Mouse (Mus musculus) heart, embryonic 13.5 days (tissue): Measurements from ENCODE around the gene Cbx4. TPM values are rescaled to one million over a fixed set of nuclear protein-coding genes. Genes with fewer than 3 reads are reported as not detected.

Source experiments
- ATAC-seq: fragments of 200-750 bp; cut with Nextera tagmentation; 2 replicates; pipeline ENCODE4 v1.8.0; 2017; ENCODE audit warnings: moderate TSS enrichment; ENCODE audit not compliant: insufficient number of reproducible peaks, low FRiP score, low TSS enrichment; ENCODE audit errors: extremely low read depth
- H3K27ac ChIP-seq: fragments of 300-500 bp; sonication (generic); replicated peaks from 2 replicates; pipeline ENCODE4 v1.5.1; 2015; ENCODE audit warnings: moderate library complexity, mild to moderate bottlenecking, inconsistent platforms
- H3K27me3 ChIP-seq: fragments of 300-500 bp; sonication (generic); replicated peaks from 2 replicates; pipeline ENCODE4 v1.6.1; 2015; ENCODE audit warnings: mild to moderate bottlenecking, inconsistent platforms
- H3K36me3 ChIP-seq: fragments of 300-500 bp; sonication (generic); 2 replicates; pipeline ENCODE4 v1.6.1; 2015; ENCODE audit warnings: mild to moderate bottlenecking, inconsistent platforms
- H3K4me1 ChIP-seq: fragments of 300-500 bp; sonication (generic); 2 replicates; pipeline ENCODE4 v1.6.1; 2015; ENCODE audit warnings: inconsistent platforms
- H3K4me2 ChIP-seq: fragments of 300-500 bp; sonication (generic); 2 replicates; pipeline ENCODE4 v1.6.1; 2015; ENCODE audit warnings: inconsistent platforms, mild to moderate bottlenecking, moderate library complexity
- H3K4me3 ChIP-seq: fragments of 300-500 bp; sonication (generic); 2 replicates; pipeline ENCODE4 v1.5.1; 2015; ENCODE audit warnings: moderate library complexity, mild to moderate bottlenecking, inconsistent platforms
- H3K9ac ChIP-seq: fragments of 300-500 bp; sonication (generic); 2 replicates; pipeline ENCODE4 v1.6.1; 2015; ENCODE audit warnings: inconsistent platforms, mild to moderate bottlenecking, moderate library complexity
- H3K9me3 ChIP-seq: fragments of 300-500 bp; sonication (generic); 2 replicates; pipeline ENCODE4 v1.6.1; 2016; ENCODE audit warnings: inconsistent platforms
- WGBS: fragments of 180-500 bp; shearing (Covaris S2); methylation state at CpG from one replicate; pipeline ENCODE4 v1.1.7; 2015; ENCODE audit warnings: mixed read lengths; 5-methylcytosine and 5-hydroxymethylcytosine counted together
- polyA plus RNA-seq: library from polyadenylated mRNA; unstranded; fragments of >200 nt; fragmentation: Nextera tagmentation; extraction: Ambion mirVana; gene quantifications from 2 replicates; pipeline ENCODE4 v1.2.1, GENCODE M21; 2015

Gene Cbx4
- polyA plus RNA-seq, 1 experiment from 2014 or later = 8.0 TPM

GRCm38 (mm10) chr11:119036934-119037779, 48.9 kb downstream of the Cbx4 start:
- ATAC-seq = no peak
- Histone ChIP-seq H3K9ac (peak overlapping the region; percentile 81), H3K27me3 (peaks cover 76% of the 10 kb centered on the region), H3K4me1 (peaks cover 63% of the 10 kb centered on the region), H3K4me3 (peak overlapping the region; percentile 62), H3K9me3 (no peaks in the 10 kb centered on the region), H3K4me2 (peak overlapping the region; percentile 92), H3K36me3 (peaks cover 12% of the 10 kb centered on the region), H3K27ac (no peak overlapping the region)
- 2% methylated on average over 57 of the region's 57 CpGs for WGBS

- peaks cover 69% of the 10 kb centered on the region for H3K27me3 ChIP-seq
- peak overlapping the region; percentile 92 for H3K4me2 ChIP-seq
- ATAC-seq = no peak
- no peaks in the 10 kb centered on the region for H3K9me3 ChIP-seq
- no peak overlapping the region for H3K27ac ChIP-seq
- peaks cover 56% of the 10 kb centered on the region for H3K4me1 ChIP-seq
- H3K9ac ChIP-seq = no peak overlapping the region
- WGBS = 3% methylated on average over 15 of the region's 15 CpGs
- H3K36me3 ChIP-seq = peaks cover 12% of the 10 kb centered on the region
- peak overlapping the region; percentile 62 for H3K4me3 ChIP-seq
Observed at GRCm38 (mm10) chr11:119036447-119036846, 49.6 kb downstream of the Cbx4 start.

GRCm38 (mm10) chr11:119035686-119036165, 50.3 kb downstream of the Cbx4 start:
- H3K4me2 ChIP-seq = peak overlapping the region; percentile 17; the same call in 1 of the 2 replicates
- H3K4me3 ChIP-seq = 0 out of 2 replicates have a peak overlapping the region, but pooled peaks have one; percentile 35
- peaks cover 67% of the 10 kb centered on the region for H3K27me3 ChIP-seq
- no peak overlapping the region for H3K9ac ChIP-seq
- H3K4me1 ChIP-seq = peaks cover 54% of the 10 kb centered on the region
- ATAC-seq = no peak
- H3K9me3 ChIP-seq = no peaks in the 10 kb centered on the region
- H3K27ac ChIP-seq = no peak overlapping the region
- WGBS = 2% methylated on average over 21 of the region's 21 CpGs
- H3K36me3 ChIP-seq = peaks cover 16% of the 10 kb centered on the region

GRCm38 (mm10) chr11:119035094-119035685, 50.8 kb downstream of the Cbx4 start:
- peaks cover 53% of the 10 kb centered on the region for H3K4me1 ChIP-seq
- H3K4me2 ChIP-seq = peak overlapping the region; percentile 62; the same call in 1 of the 2 replicates
- H3K9me3 ChIP-seq = no peaks in the 10 kb centered on the region
- H3K36me3 ChIP-seq = peaks cover 21% of the 10 kb centered on the region
- no peak for ATAC-seq
- H3K9ac ChIP-seq = no peak overlapping the region
- no peak overlapping the region for H3K27ac ChIP-seq
- H3K4me3 ChIP-seq = peak overlapping the region; percentile 35
- 1% methylated on average over 21 of the region's 21 CpGs for WGBS
- peaks cover 67% of the 10 kb centered on the region for H3K27me3 ChIP-seq

GRCm38 (mm10) chr11:119034635-119035034, 51.4 kb downstream of the Cbx4 start:
- Histone ChIP-seq H3K4me2 (peak overlapping the region; percentile 62), H3K9me3 (no peaks in the 10 kb centered on the region), H3K27ac (no peak overlapping the region), H3K27me3 (peaks cover 67% of the 10 kb centered on the region), H3K36me3 (peaks cover 27% of the 10 kb centered on the region), H3K9ac (peak overlapping the region; percentile 48; the same call in 1 of the 2 replicates), H3K4me1 (peaks cover 47% of the 10 kb centered on the region), H3K4me3 (peak overlapping the region; percentile 35)
- ATAC-seq = no peak
- WGBS = under 1% methylated on average over 19 of the region's 19 CpGs

GRCm38 (mm10) chr11:119033874-119034558, 52.0 kb downstream of the Cbx4 start:
- Histone ChIP-seq H3K9ac (peak overlapping the region; percentile 48; the same call in 1 of the 2 replicates), H3K36me3 (peaks cover 28% of the 10 kb centered on the region), H3K4me2 (peak overlapping the region; percentile 62), H3K27me3 (peaks cover 61% of the 10 kb centered on the region), H3K9me3 (no peaks in the 10 kb centered on the region), H3K4me3 (peak overlapping the region; percentile 35), H3K4me1 (peaks cover 41% of the 10 kb centered on the region), H3K27ac (no peak overlapping the region)
- WGBS = under 1% methylated on average over 26 of the region's 26 CpGs
- ATAC-seq = no peak

Other genes with a start within 250 kb of the Cbx4 start
- gene Rbfox3, start 174.6 kb downstream of the Cbx4 start, polyA plus RNA-seq = 0.13 and 0.20 TPM in 2 replicates
- gene Enpp7, start 98.0 kb downstream of the Cbx4 start, polyA plus RNA-seq = not detected in 2 replicates
- 17.6 and 18.9 TPM in 2 replicates for gene Cbx2, start 63.3 kb downstream of the Cbx4 start, polyA plus RNA-seq
- gene Cbx8, start 45.3 kb downstream of the Cbx4 start, polyA plus RNA-seq = 6.1 and 7.0 TPM in 2 replicates
- gene Tbc1d16, start 142.3 kb upstream of the Cbx4 start, polyA plus RNA-seq = 9.6 and 9.7 TPM in 2 replicates
- gene Ccdc40, start 142.4 kb upstream of the Cbx4 start, polyA plus RNA-seq = 1.5 and 3.1 TPM in 2 replicates
- 103 and 104 TPM in 2 replicates for gene Gaa, start 181.7 kb upstream of the Cbx4 start, polyA plus RNA-seq
- gene Eif4a3, start 213.9 kb upstream of the Cbx4 start, polyA plus RNA-seq = 281 and 304 TPM in 2 replicates
- 0.36 and 0.37 TPM in 2 replicates for gene Card14, start 221.5 kb upstream of the Cbx4 start, polyA plus RNA-seq